Mouse (Mus musculus) stomach, embryonic 14.5 days (tissue): ENCODE data around the gene Col6a4. TPM values are rescaled to one million over a fixed set of nuclear protein-coding genes. Genes with fewer than 3 reads are reported as not detected.

Experiments
- ATAC-seq: fragments of 200-750 bp; cut with Nextera tagmentation; 2 replicates; pipeline ENCODE4 v1.8.0; 2017; ENCODE audit warnings: low read depth, moderate TSS enrichment; ENCODE audit not compliant: insufficient number of reproducible peaks, insufficient read depth, low FRiP score
- H3K27ac ChIP-seq: fragments of 300-500 bp; sonication (generic); 2 replicates; pipeline ENCODE4 v1.5.1; 2014; ENCODE audit warnings: mild to moderate bottlenecking, low read length, moderate library complexity, mixed read lengths
- H3K27me3 ChIP-seq: fragments of 300-500 bp; sonication (generic); 2 replicates; pipeline ENCODE4 v1.6.1; 2014; ENCODE audit warnings: low read length, control low read depth, mixed read lengths; ENCODE audit not compliant: control insufficient read depth, insufficient read depth
- H3K36me3 ChIP-seq: fragments of 300-500 bp; sonication (generic); 2 replicates; pipeline ENCODE4 v1.6.1; 2014; ENCODE audit warnings: mild to moderate bottlenecking, control low read depth, low read length, moderate library complexity, mixed read lengths; ENCODE audit not compliant: control insufficient read depth, insufficient read depth
- H3K4me1 ChIP-seq: fragments of 300-500 bp; sonication (generic); 2 replicates; pipeline ENCODE4 v1.6.1; 2014; ENCODE audit warnings: low read length, control low read depth, mixed read lengths; ENCODE audit not compliant: control insufficient read depth, insufficient read depth
- H3K4me2 ChIP-seq: fragments of 300-500 bp; sonication (generic); replicated peaks from 2 replicates; pipeline ENCODE4 v1.6.1; 2014; ENCODE audit warnings: low read depth, low read length, control low read depth
- H3K4me3 ChIP-seq: fragments of 300-500 bp; sonication (generic); 2 replicates; pipeline ENCODE4 v1.5.1; 2014; ENCODE audit warnings: low read depth, low read length, control low read depth
- H3K9ac ChIP-seq: fragments of 300-500 bp; sonication (generic); replicated peaks from 2 replicates; pipeline ENCODE4 v1.6.1; 2014; ENCODE audit warnings: low read depth, mild to moderate bottlenecking, control low read depth, low read length, moderate library complexity, mixed read lengths
- H3K9me3 ChIP-seq: fragments of 300-500 bp; sonication (generic); 2 replicates; pipeline ENCODE4 v1.6.1; 2016; ENCODE audit warnings: low read depth, low read length, control low read depth; ENCODE audit not compliant: control insufficient read depth
- WGBS: fragments of 180-500 bp; shearing (Covaris S2); extraction: QIAGEN DNeasy Blood & Tissue Kit; methylation state at CpG from one replicate; pipeline ENCODE4 v1.1.7; 2014; 5-methylcytosine and 5-hydroxymethylcytosine counted together
- polyA plus RNA-seq: library from polyadenylated mRNA; unstranded; fragments of >200 nt; fragmentation: Nextera tagmentation; extraction: Ambion mirVana; gene quantifications from 2 replicates; pipeline ENCODE4 v1.2.1, GENCODE M21; 2014

Col6a4 gene
- polyA plus RNA-seq, 1 experiment from 2014 or later = 22.3 TPM

- Histone ChIP-seq H3K4me1 (no peaks in the 10 kb centered on the region), H3K4me3 (no peak overlapping the region), H3K36me3 (no peaks in the 10 kb centered on the region), H3K27me3 (no peaks in the 10 kb centered on the region), H3K9ac (no peak overlapping the region), H3K27ac (no peak overlapping the region), H3K9me3 (no peaks in the 10 kb centered on the region), H3K4me2 (no peak overlapping the region)
- 48% methylated on average over 4 of the region's 4 CpGs for WGBS
- no peak for ATAC-seq
Measured at GRCm38 (mm10) chr9:106123599-106123998, 27.0 kb upstream of the Col6a4 start.

GRCm38 (mm10) chr9:106119075-106119474 is 22.5 kb upstream of the Col6a4 start:
- no peak overlapping the region for H3K9ac ChIP-seq
- H3K4me1 ChIP-seq = no peaks in the 10 kb centered on the region
- H3K27me3 ChIP-seq = no peaks in the 10 kb centered on the region
- WGBS = 70% methylated on average over 9 of the region's 9 CpGs
- H3K27ac ChIP-seq = no peak overlapping the region
- no peaks in the 10 kb centered on the region for H3K36me3 ChIP-seq
- H3K4me2 ChIP-seq = no peak overlapping the region
- no peaks in the 10 kb centered on the region for H3K9me3 ChIP-seq
- ATAC-seq = no peak
- no peak overlapping the region for H3K4me3 ChIP-seq

- H3K4me3 ChIP-seq = no peak overlapping the region
- 0 out of 2 replicates have a peak, but pooled peaks cover 2% of the 10 kb centered on the region for H3K9me3 ChIP-seq
- WGBS = 33% methylated on average over 13 of the region's 13 CpGs
- H3K4me1 ChIP-seq = no peaks in the 10 kb centered on the region
- H3K4me2 ChIP-seq = 0 out of 2 replicates have a peak overlapping the region, but pooled peaks have one; percentile 10
- H3K27me3 ChIP-seq = no peaks in the 10 kb centered on the region
- ATAC-seq = no peak
- no peaks in the 10 kb centered on the region for H3K36me3 ChIP-seq
- no peak overlapping the region for H3K9ac ChIP-seq
- no peak overlapping the region for H3K27ac ChIP-seq
Measured at GRCm38 (mm10) chr9:106115801-106116424, 19.3 kb upstream of the Col6a4 start.

DNA sequence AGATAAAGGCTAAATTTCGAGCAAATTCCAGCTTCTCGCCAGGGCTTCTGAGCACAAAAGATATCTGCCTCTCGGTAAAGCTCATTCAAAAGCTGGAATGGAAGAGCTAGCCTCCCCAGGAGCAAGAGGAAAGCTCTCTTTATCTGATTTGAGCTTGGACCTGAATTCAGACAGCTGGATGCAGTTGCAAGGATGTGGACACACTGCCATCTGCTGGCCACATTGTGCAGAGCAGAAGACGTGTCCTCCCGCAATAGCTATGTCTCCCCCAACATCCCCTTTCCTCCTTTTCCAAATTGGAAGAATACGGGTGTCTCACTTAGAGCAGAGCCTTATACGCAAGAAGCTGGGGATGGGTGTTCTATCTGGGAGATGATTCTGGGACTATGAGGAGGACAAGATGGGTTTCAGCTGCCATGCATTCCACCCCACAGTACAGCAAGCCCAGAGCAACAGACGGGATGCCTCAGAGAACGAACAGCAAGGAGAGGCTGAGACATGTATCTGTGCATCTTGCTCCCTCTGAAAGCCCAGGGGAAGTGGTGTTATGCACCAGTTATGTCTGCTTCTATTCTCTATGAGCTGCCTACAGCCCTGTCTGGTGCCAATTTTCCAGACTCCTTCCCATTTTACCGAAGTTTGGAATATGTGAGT is 16.3 kb upstream of the Col6a4 start:
- H3K9ac ChIP-seq = no peak overlapping the region
- no peak overlapping the region for H3K27ac ChIP-seq
- no peak overlapping the region for H3K4me2 ChIP-seq
- no peaks in the 10 kb centered on the region for H3K4me1 ChIP-seq
- H3K9me3 ChIP-seq = 0 out of 2 replicates have a peak, but pooled peaks cover 3% of the 10 kb centered on the region
- 26% methylated on average over 10 of the region's 10 CpGs for WGBS
- no peaks in the 10 kb centered on the region for H3K27me3 ChIP-seq
- no peak overlapping the region for H3K4me3 ChIP-seq
- no peaks in the 10 kb centered on the region for H3K36me3 ChIP-seq
- ATAC-seq = no peak

GRCm38 (mm10) chr9:106106241-106106640 is 9.7 kb upstream of the Col6a4 start:
- H3K36me3 ChIP-seq = no peaks in the 10 kb centered on the region
- no peaks in the 10 kb centered on the region for H3K4me1 ChIP-seq
- no peaks in the 10 kb centered on the region for H3K27me3 ChIP-seq
- no peak overlapping the region for H3K4me3 ChIP-seq
- WGBS = 66% methylated on average over 9 of the region's 9 CpGs
- H3K4me2 ChIP-seq = no peak overlapping the region
- H3K9me3 ChIP-seq = 0 out of 2 replicates have a peak, but pooled peaks cover 3% of the 10 kb centered on the region
- H3K9ac ChIP-seq = no peak overlapping the region
- no peak for ATAC-seq
- H3K27ac ChIP-seq = no peak overlapping the region

- no peaks in the 10 kb centered on the region for H3K36me3 ChIP-seq
- H3K4me2 ChIP-seq = no peak overlapping the region
- ATAC-seq = no peak
- no peaks in the 10 kb centered on the region for H3K9me3 ChIP-seq
- H3K27me3 ChIP-seq = no peaks in the 10 kb centered on the region
- 80% methylated on average over 7 of the region's 7 CpGs for whole genome bisulfite sequencing
- no peak overlapping the region for H3K9ac ChIP-seq
- no peak overlapping the region for H3K4me3 ChIP-seq
- no peaks in the 10 kb centered on the region for H3K4me1 ChIP-seq
- no peak overlapping the region for H3K27ac ChIP-seq
Measured at GRCm38 (mm10) chr9:106104401-106104800, 7.8 kb upstream of the Col6a4 start.

- H3K27ac ChIP-seq = no peak overlapping the region
- no peaks in the 10 kb centered on the region for H3K9me3 ChIP-seq
- no peaks in the 10 kb centered on the region for H3K36me3 ChIP-seq
- no peaks in the 10 kb centered on the region for H3K27me3 ChIP-seq
- H3K4me3 ChIP-seq = no peak overlapping the region
- no peak for ATAC-seq
- 67% methylated on average over 5 of the region's 5 CpGs for WGBS
- no peak overlapping the region for H3K4me2 ChIP-seq
- no peaks in the 10 kb centered on the region for H3K4me1 ChIP-seq
- H3K9ac ChIP-seq = no peak overlapping the region
Measured at GRCm38 (mm10) chr9:106101166-106101565, 4.6 kb upstream of the Col6a4 start.

- H3K9me3 ChIP-seq = no peaks in the 10 kb centered on the region
- no peak overlapping the region for H3K4me2 ChIP-seq
- H3K27ac ChIP-seq = no peak overlapping the region
- 50% methylated on average over 9 of the region's 9 CpGs for WGBS
- no peak overlapping the region for H3K4me3 ChIP-seq
- no peak overlapping the region for H3K9ac ChIP-seq
- H3K36me3 ChIP-seq = no peaks in the 10 kb centered on the region
- no peaks in the 10 kb centered on the region for H3K27me3 ChIP-seq
- H3K4me1 ChIP-seq = no peaks in the 10 kb centered on the region
- no peak for ATAC-seq
Measured at GRCm38 (mm10) chr9:106100262-106100661, 3.7 kb upstream of the Col6a4 start.
